Mouse (Mus musculus) G1E (cell line): ENCODE measurements around the gene Ubr2.

ENCODE experiments used
- CTCF ChIP-seq: IDR thresholded peaks from 2 replicates; pipeline ENCODE4 v1.5.1; 2012; ENCODE audit warnings: low read depth, low read length, inconsistent platforms, mixed read lengths
- GATA1 ChIP-seq: IDR thresholded peaks from 2 replicates; pipeline ENCODE4 v1.6.1; 2012; ENCODE audit warnings: borderline replicate concordance, low read length, inconsistent platforms, mixed read lengths
- GATA2 ChIP-seq: IDR thresholded peaks from 2 replicates; pipeline ENCODE4 v1.6.1; 2012; ENCODE audit warnings: low read depth, low read length, inconsistent platforms, borderline replicate concordance
- POLR2AphosphoS5 ChIP-seq: IDR thresholded peaks from 2 replicates; pipeline ENCODE4 v1.6.1; 2012; ENCODE audit warnings: low read depth, low read length, inconsistent platforms; ENCODE audit not compliant: insufficient replicate concordance
- TAL1 ChIP-seq: conservative IDR thresholded peaks from 2 replicates; pipeline ENCODE4 v1.6.1; 2012; ENCODE audit warnings: low read depth, low read length, inconsistent platforms, mixed read lengths

DNA sequence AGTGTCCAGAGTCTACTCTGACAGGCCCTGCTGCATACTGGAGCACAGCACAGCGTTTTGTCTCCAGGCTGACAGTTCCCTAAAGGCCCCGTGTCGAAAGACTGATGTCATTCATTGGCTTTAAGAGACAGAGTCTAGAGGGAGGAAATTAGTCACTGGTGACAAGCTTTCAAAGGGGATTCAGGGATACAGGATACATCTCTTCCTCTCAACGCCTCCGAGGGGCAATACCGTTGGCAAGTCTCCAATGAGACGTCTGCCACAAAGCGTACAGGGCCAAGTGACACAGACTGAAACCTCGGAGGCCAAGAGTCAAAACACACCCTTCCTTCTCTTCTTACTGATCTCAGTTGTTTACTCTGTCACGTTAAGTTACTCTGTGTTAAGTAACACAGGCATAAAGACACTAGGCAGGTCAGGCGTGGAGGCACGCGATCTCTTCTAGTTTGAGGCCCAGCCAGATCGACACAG lies 130.5 kb downstream of the Ubr2 start:
- no peak for TF ChIP-seq GATA1
- TF ChIP-seq CTCF = no peak
- no peak for TF ChIP-seq POLR2AphosphoS5
- no peak for TF ChIP-seq TAL1
- TF ChIP-seq GATA2 = no peak
